Mouse (Mus musculus): ENCODE measurements around the gene Acod1. TPM values are rescaled to one million over a fixed set of nuclear protein-coding genes. Genes with fewer than 3 reads are reported as not detected.

Gene Acod1
- polyA plus RNA-seq (2016; fragmentation: Nextera tagmentation; extraction: Ambion mirVana) = 0.06 TPM in 1 of 2 replicates, not detected in the other

DNA sequence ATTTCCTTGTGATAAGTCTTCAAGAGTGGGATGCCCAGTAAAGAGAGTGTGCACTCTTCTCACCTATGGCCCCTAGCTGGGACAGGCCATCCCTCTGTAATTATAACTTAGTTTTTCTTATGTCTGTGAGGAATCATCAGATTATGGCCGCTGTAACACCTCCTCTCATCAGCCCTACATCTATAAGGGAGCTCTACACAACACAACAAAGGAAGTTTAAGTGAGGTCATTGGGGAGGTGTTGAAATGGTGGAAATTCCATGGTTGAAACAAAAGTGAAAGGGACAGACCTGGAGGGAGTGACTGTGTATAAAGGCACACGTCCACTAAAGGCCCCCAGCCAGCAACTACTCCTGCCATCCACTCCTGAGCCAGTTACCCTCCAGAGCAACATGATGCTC, at the start of gene Acod1:
Gene Acod1, plus strand, starts transcription at position 301 of the 400 bp plus-strand sequence.
- Histone ChIP-seq H3K27me3 (no peaks in the 10 kb centered on the region), H3K4me3 (replicated peaks) (no peak within 1 kb of the TSS), H3K9ac (no peak within 1 kb of the TSS), H3K4me2 (no peak within 1 kb of the TSS), H3K27ac (no peak within 1 kb of the TSS), H3K9me3 (no peaks in the 10 kb centered on the region), H3K36me3 (replicated peaks) (no peaks in the 10 kb centered on the region), H3K4me1 (no peaks in the 10 kb centered on the region; the same call in 1 of the 2 replicates)
- WGBS = 77% methylated on average over 2 of the region's 2 CpGs
- ATAC-seq (ENCODE audit: low FRiP score) = no peak

- Histone ChIP-seq H3K9me3 (no peaks in the 10 kb centered on the region), H3K9ac (no peak overlapping the region), H3K27ac (no peak overlapping the region), H3K4me3 (replicated peaks) (no peak overlapping the region), H3K36me3 (replicated peaks) (no peaks in the 10 kb centered on the region), H3K4me2 (no peak overlapping the region), H3K4me1 (no peaks in the 10 kb centered on the region), H3K27me3 (no peaks in the 10 kb centered on the region)
- no peak for ATAC-seq (ENCODE audit: low FRiP score)
- 86% methylated on average over 4 of the region's 4 CpGs for WGBS
Observed at GRCm38 (mm10) chr14:103007737-103008136, 39.0 kb upstream of the Acod1 start.

DNA sequence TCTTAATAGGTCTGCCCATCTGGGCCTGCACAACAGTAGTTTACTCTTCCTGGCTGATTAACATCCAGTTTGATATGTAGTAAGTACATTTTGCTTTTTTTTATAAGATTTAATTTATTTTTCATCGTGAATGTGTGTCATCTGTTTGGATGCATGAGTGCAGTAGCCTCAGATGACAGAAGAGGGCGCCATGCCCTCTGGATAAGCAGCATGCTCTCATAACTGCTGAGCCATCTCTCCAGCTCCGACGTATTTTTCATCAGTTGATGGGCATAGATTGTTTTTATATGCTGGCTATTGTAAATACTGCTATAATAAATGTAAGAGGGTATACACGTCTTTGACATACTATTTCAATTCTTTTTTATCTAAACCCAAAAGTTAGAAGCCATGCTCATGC, 35.0 kb upstream of the Acod1 start:
- no peak overlapping the region for H3K27ac ChIP-seq
- no peak for ATAC-seq (ENCODE audit: low FRiP score)
- H3K36me3 ChIP-seq (replicated peaks) = no peaks in the 10 kb centered on the region
- no peak overlapping the region for H3K4me3 ChIP-seq (replicated peaks)
- H3K4me1 ChIP-seq = no peaks in the 10 kb centered on the region
- H3K9me3 ChIP-seq = no peaks in the 10 kb centered on the region
- H3K27me3 ChIP-seq = no peaks in the 10 kb centered on the region
- no peak overlapping the region for H3K4me2 ChIP-seq
- WGBS = 35% methylated on average over 5 of the region's 5 CpGs
- H3K9ac ChIP-seq = no peak overlapping the region

DNA sequence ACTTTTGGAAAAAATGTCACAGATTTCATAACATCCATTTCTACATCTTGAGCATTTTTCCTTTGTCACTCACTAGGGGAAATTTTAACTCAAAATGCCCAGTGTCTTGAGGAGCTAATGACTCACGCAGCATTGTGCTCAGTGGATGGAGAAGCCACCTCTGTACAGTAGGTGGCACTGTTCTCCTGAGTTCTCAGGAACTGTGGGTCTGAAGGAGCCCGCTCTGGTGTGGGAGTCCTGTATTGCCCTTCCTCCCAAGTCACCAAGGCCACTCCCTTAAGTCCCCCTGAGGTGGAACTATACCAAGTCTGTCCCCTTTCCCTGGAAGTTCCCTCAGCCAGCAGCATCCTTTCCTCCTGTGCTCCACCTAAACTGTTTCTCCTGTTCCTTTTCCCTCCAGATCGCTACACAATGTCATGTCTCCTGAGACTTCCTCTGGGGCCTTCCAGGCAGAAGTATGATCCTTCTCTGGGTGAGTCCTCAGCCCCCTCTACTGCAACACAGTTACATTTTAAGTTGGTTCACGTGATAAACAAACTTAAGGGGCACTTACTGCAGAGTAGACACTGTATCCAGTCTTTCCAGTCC, 34.1 kb upstream of the Acod1 start:
- H3K36me3 ChIP-seq (replicated peaks) = no peaks in the 10 kb centered on the region
- H3K27me3 ChIP-seq = no peaks in the 10 kb centered on the region
- no peak overlapping the region for H3K27ac ChIP-seq
- no peaks in the 10 kb centered on the region for H3K9me3 ChIP-seq
- peak; percentile 88; the same call in 1 of the 2 replicates for ATAC-seq (ENCODE audit: low FRiP score)
- H3K9ac ChIP-seq = no peak overlapping the region
- 33% methylated on average over 4 of the region's 4 CpGs for WGBS
- H3K4me1 ChIP-seq = no peaks in the 10 kb centered on the region
- H3K4me2 ChIP-seq = no peak overlapping the region
- no peak overlapping the region for H3K4me3 ChIP-seq (replicated peaks)

GRCm38 (mm10) chr14:103017009-103017408, 29.8 kb upstream of the Acod1 start:
- H3K27me3 ChIP-seq = no peaks in the 10 kb centered on the region
- H3K9me3 ChIP-seq = no peaks in the 10 kb centered on the region
- H3K9ac ChIP-seq = no peak overlapping the region
- no peaks in the 10 kb centered on the region for H3K4me1 ChIP-seq
- H3K4me3 ChIP-seq (replicated peaks) = no peak overlapping the region
- no peak overlapping the region for H3K4me2 ChIP-seq
- 80% methylated on average over 5 of the region's 5 CpGs for WGBS
- H3K36me3 ChIP-seq (replicated peaks) = no peaks in the 10 kb centered on the region
- no peak overlapping the region for H3K27ac ChIP-seq
- no peak for ATAC-seq (ENCODE audit: low FRiP score)

DNA sequence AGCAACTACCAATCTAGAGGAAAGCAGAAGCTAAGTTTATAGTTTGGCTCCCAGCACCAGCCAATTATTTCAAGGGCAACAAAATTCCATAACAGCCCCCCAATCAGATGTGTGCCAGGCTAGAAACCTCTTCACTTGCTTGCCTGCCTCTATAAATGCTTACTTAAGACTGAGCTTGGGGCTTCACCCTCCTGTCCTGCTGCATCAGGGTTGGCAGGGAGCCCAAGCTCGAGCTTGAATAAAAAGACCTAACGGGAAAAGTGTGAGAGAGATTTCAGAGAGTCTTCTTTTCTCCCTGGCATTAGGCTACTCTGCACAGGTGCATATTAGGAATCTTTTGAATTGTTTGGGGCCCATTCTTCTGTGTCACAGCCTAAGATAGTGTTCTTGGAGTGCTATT, 26.7 kb upstream of the Acod1 start:
- no peaks in the 10 kb centered on the region for H3K36me3 ChIP-seq (replicated peaks)
- ATAC-seq (ENCODE audit: low FRiP score) = no peak
- 48% methylated on average over 2 of the region's 2 CpGs for WGBS

DNA sequence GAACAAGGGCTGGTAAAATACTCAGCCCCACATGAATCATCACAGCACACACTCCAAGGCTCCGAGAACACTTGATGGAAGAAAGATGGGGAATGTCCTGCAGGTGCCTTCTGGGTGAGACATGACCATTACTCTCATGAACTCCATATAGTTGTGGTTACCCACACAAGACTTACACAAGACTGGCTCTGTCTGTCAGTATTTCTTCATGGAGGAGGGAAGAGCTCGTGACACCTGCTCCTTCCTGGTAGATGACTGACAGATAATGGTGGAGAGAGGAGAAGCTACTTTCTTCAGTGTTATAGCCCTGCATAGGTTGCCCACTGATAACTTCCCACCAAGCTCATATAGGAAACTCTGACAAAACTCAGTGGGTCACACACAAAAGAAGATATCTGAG, 17.6 kb upstream of the Acod1 start:
- Histone ChIP-seq H3K36me3 (replicated peaks) (no peaks in the 10 kb centered on the region), H3K4me1 (no peaks in the 10 kb centered on the region), H3K27me3 (no peaks in the 10 kb centered on the region), H3K4me2 (no peak overlapping the region), H3K4me3 (replicated peaks) (no peak overlapping the region), H3K9ac (no peak overlapping the region), H3K9me3 (no peaks in the 10 kb centered on the region), H3K27ac (no peak overlapping the region)
- ATAC-seq (ENCODE audit: low FRiP score) = no peak
- WGBS = 79% methylated on average over 2 of the region's 2 CpGs

More for the DNA sequence above, 26.7 kb upstream of the Acod1 start:
- Histone ChIP-seq H3K4me2 (no peak overlapping the region), H3K27ac (no peak overlapping the region), H3K4me1 (no peaks in the 10 kb centered on the region), H3K9ac (no peak overlapping the region), H3K9me3 (no peaks in the 10 kb centered on the region), H3K27me3 (no peaks in the 10 kb centered on the region), H3K4me3 (replicated peaks) (no peak overlapping the region)

DNA sequence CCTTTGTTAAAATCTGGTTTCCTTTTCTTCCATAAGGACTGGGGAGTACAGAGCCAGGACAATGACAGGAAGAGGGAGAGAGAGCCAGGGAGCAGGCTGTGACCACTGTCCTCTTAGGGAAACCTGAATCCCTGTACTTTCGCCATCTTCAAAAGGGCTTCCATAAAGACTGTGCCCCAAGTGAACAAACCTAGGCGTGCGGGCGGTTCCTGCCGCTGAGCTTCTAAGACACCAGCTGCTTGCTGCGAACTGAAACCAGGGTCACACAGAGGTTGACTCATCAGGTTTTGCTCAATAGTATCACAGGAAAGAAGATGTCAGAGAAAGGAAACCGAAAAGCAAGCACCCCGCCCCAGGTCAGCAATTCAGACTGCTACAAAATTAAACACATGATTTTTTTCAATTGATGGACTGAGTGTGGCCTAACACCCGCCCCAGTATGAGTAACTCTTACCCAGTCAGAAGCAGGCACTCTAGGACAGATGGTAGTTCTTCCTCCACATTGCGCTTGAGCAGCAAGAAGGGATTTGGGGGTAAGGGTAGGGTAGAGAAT, 13.4 kb upstream of the Acod1 start:
- WGBS = 84% methylated on average over 10 of the region's 10 CpGs
- H3K27me3 ChIP-seq = no peaks in the 10 kb centered on the region
- no peaks in the 10 kb centered on the region for H3K4me1 ChIP-seq
- H3K9me3 ChIP-seq = no peaks in the 10 kb centered on the region
- ATAC-seq (ENCODE audit: low FRiP score) = no peak
- H3K9ac ChIP-seq = no peak overlapping the region
- H3K27ac ChIP-seq = no peak overlapping the region
- H3K4me3 ChIP-seq (replicated peaks) = no peak overlapping the region
- no peak overlapping the region for H3K4me2 ChIP-seq
- H3K36me3 ChIP-seq (replicated peaks) = no peaks in the 10 kb centered on the region

DNA sequence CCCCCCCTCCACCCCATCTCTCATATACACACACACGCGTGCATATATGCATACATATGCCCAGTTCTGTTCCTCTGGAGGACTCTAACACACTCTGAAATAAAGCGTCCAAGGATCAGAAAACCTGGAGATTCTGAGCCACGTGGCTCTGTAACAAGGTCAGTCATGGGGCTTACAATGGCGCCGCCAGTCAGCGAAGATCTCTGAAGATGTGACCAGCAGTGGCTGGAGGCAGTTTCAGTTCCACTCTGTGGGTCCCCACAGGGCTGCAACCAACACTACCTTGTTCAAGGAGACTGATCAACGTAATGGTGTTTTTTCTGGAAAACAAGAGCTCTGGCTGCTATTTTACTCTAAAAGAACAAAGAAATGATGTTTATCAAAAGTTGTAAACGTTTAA, 12.7 kb upstream of the Acod1 start:
- no peak for ATAC-seq (ENCODE audit: low FRiP score)
- no peaks in the 10 kb centered on the region for H3K36me3 ChIP-seq (replicated peaks)
- no peaks in the 10 kb centered on the region for H3K4me1 ChIP-seq
- H3K9me3 ChIP-seq = no peaks in the 10 kb centered on the region
- no peak overlapping the region for H3K4me2 ChIP-seq
- H3K9ac ChIP-seq = no peak overlapping the region
- no peak overlapping the region for H3K27ac ChIP-seq
- H3K4me3 ChIP-seq (replicated peaks) = no peak overlapping the region
- no peaks in the 10 kb centered on the region for H3K27me3 ChIP-seq
- 92% methylated on average over 9 of the region's 9 CpGs for WGBS

- H3K9ac ChIP-seq = no peak overlapping the region
- WGBS = 87% methylated on average over 3 of the region's 3 CpGs
- H3K4me1 ChIP-seq = no peaks in the 10 kb centered on the region
- ATAC-seq (ENCODE audit: low FRiP score) = no peak
- no peak overlapping the region for H3K4me3 ChIP-seq (replicated peaks)
- H3K27ac ChIP-seq = no peak overlapping the region
- no peak overlapping the region for H3K4me2 ChIP-seq
- H3K27me3 ChIP-seq = no peaks in the 10 kb centered on the region
- no peaks in the 10 kb centered on the region for H3K9me3 ChIP-seq
- no peaks in the 10 kb centered on the region for H3K36me3 ChIP-seq (replicated peaks)
Observed at GRCm38 (mm10) chr14:103037016-103037415, 9.8 kb upstream of the Acod1 start.

DNA sequence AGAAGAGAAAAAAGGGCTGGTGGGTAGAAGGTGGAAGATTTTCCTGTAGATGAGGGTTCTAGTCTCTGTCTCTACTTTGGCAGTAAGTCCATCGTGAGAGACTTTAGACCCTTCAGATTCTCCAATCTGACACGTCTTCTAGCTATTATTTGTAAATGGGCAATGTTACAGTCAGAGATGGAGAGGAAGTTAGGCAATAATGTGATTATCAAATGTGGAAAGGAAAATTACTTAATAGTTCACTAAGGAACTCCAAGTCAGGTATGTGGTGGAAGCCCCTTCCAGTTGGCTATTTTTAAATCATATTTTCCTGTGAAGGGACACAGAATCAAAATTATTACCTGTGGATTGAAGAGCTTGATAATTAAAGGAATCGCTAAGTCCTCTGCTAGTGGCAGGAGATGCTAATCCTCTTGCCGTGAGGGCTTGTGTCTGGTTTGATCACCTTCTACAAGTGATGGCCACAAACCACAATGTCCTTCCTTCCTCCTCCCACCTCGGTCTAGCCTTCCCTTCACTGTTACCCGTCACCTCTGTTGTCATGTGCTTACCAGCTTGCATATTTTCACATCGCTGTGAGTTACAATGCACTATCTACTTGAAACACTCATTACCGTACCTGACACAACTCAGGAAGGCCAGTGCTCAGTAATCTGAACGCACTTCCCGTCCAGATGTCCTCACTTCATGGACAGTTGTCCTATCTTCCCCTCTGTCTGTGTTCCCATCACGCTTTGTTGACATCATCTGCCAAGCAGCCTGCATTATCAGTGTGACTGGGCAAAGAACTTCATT, 1.7 kb downstream of the Acod1 start:
- 88% methylated on average over 11 of the region's 11 CpGs for WGBS
- Histone ChIP-seq H3K36me3 (replicated peaks) (no peaks in the 10 kb centered on the region), H3K9me3 (no peaks in the 10 kb centered on the region), H3K4me1 (no peaks in the 10 kb centered on the region; the same call in 1 of the 2 replicates), H3K4me2 (no peak overlapping the region), H3K27ac (no peak overlapping the region), H3K27me3 (no peaks in the 10 kb centered on the region), H3K9ac (no peak overlapping the region), H3K4me3 (replicated peaks) (no peak overlapping the region)
- ATAC-seq (ENCODE audit: low FRiP score) = no peak

GRCm38 (mm10) chr14:103051159-103051769, 4.5 kb downstream of the Acod1 start:
- Histone ChIP-seq H3K27ac (no peak overlapping the region), H3K4me3 (replicated peaks) (no peak overlapping the region), H3K27me3 (no peaks in the 10 kb centered on the region), H3K4me1 (no peaks in the 10 kb centered on the region; the same call in 1 of the 2 replicates), H3K9ac (no peak overlapping the region), H3K4me2 (no peak overlapping the region), H3K9me3 (no peaks in the 10 kb centered on the region), H3K36me3 (replicated peaks) (no peaks in the 10 kb centered on the region)
- WGBS = 38% methylated on average over 8 of the region's 8 CpGs
- peak; percentile 89 for ATAC-seq (ENCODE audit: low FRiP score)
